Mouse (Mus musculus): Measurements from ENCODE around the gene Stoml1. TPM values are rescaled to one million over a fixed set of nuclear protein-coding genes. Genes with fewer than 3 reads are reported as not detected.
A peak's percentile ranks its signal among the peaks of the same experiment; 100 is the strongest.

The Stoml1 gene
- total RNA-seq (2015; ENCODE audit: low replicate concordance) (5.0 TPM in 1 of 2 replicates, not detected in the other), total RNA-seq (2017; ENCODE audit: low replicate concordance) (1.9 and 3.2 TPM in 2 replicates)

- ATAC-seq (replicated peaks; ENCODE audit: low FRiP score, poor library complexity, severe bottlenecking), result peak; percentile 91
Observed at GRCm38 (mm10) chr9:58253033-58253804, at the start of gene Stoml1. Stoml1 (plus strand) TSS chr9:58253164.

GRCm38 (mm10) chr9:58203516-58204447 lies 49.2 kb upstream of the Stoml1 start, which contains the start of the genes Islr and Islr2:
Islr (minus strand) TSS chr9:58204306.
Islr2 (minus strand) TSS chr9:58204319.
- ATAC-seq (replicated peaks; ENCODE audit: low FRiP score, poor library complexity, severe bottlenecking), result peak; percentile 86

DNA sequence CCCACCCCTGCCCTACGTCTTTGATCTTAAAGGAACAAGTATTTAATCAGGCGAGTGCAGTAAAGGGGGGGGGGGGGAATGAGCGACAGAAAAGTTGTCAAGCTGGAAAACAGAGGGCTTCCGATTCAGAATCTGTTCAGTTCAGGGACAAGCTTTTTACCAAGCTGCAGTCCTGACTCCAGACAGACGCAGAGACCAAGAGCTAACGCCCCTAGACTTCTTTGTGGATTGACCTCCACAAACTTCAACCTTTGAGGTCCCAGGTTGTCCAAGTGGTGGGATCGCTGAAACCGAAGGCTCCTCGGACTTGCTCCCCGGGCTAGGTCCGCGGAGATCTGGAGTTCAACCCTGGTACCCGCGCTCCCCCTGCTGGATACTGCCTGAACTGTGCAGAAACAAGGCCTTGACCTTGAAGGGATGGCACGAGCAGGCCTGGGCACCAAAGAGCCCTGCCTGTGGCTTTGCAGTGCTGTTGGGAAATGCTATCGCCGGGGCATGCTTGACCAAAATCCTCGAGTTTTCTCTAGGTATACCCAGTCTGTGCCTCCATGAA lies 48.4 kb upstream of the Stoml1 start:
- ATAC-seq (replicated peaks; ENCODE audit: low FRiP score, poor library complexity, severe bottlenecking), result peak; percentile 93

GRCm38 (mm10) chr9:58206013-58206412 lies 47.0 kb upstream of the Stoml1 start:
- ATAC-seq (replicated peaks; ENCODE audit: low FRiP score, poor library complexity, severe bottlenecking), result no peak

DNA sequence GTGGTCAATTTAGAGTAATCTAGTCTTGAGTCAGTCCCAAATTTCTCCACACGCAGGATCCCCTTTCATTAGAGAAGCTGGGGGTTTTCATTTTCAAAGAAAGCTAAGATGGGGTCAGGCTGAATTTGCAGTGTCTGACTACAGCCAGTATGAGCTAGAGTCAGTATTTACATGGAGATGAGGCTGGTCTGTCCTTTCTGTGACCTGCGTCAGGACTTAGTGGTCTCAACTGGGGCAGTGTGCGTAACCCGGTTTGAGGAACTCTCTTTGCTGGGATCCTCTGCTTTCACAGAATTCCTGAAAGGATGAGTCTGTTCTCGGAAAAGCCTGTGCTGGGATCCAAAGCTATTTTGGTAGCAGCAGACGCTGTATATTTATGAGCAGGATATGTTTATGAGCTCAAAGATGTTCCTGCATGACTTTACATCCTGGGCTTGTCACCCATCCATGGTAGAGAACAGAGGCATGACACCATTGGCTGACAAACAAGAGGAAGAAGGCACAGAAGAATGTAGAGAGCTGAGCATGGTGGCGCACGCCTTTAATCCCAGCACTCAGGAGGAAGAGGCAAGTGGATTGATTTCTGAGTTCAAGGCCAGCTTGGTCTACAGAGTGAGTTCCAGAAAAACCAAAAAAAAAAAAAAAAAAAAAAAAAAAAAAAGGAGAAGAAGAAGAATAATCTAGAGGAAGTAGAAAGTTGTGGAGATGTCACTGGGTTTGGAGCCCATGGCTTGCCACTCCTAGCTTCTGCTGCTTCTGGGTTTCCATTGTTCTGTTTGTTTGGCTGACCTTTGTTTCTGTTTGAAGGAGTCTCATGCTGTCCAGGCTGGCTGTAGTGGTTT lies 43.3 kb upstream of the Stoml1 start:
- ATAC-seq (replicated peaks; ENCODE audit: low FRiP score, poor library complexity, severe bottlenecking), result no peak

GRCm38 (mm10) chr9:58210304-58210627 lies 42.7 kb upstream of the Stoml1 start:
- ATAC-seq (replicated peaks; ENCODE audit: low FRiP score, poor library complexity, severe bottlenecking), result no peak

- peak; percentile 52 for ATAC-seq (replicated peaks; ENCODE audit: low FRiP score, poor library complexity, severe bottlenecking)
Observed at GRCm38 (mm10) chr9:58213377-58213776, 39.6 kb upstream of the Stoml1 start.

DNA sequence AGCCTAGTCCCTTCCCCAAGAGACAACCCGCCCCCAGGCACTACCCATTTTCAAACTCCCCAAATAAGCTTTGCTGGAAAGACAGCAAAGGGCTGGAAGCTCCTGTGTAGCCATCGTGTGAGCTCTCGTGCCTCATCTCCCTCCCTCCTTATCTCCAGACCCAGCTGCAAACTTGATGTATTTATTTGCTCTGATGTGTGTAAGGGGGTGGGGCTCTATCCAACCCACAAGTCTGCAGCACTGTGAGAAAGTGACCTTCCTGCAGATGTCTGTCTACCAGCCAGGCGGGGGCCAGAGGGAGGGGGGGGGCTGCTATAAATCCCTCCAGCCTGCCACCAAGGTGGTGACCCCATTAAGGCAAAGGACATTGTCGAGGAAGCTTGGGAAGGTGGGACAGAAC lies 39.1 kb upstream of the Stoml1 start:
- ATAC-seq (replicated peaks; ENCODE audit: low FRiP score, poor library complexity, severe bottlenecking), result peak; percentile 90

GRCm38 (mm10) chr9:58214519-58215180 lies 38.3 kb upstream of the Stoml1 start:
- peak; percentile 72 for ATAC-seq (replicated peaks; ENCODE audit: low FRiP score, poor library complexity, severe bottlenecking)

DNA sequence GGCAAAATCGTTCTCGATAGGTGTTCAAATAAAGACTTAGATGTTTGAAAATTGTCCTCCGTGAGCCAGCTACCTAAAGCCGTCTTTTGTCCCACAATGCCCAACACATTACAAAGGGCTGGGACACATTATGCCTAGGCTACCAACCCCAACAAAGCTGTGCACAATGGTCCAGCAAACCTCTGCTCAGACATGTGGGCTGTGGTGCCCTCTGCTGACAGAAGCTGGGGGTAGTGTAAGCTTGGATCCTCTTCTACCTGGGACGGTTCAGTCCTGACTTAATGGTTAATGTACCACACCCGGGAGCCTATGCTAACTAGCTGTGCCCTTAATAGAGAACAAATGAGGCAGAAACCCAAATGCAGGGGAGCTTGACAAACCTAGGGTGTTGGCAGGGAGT lies 36.6 kb upstream of the Stoml1 start:
- ATAC-seq (replicated peaks; ENCODE audit: low FRiP score, poor library complexity, severe bottlenecking), result no peak

GRCm38 (mm10) chr9:58218539-58218938 lies 34.4 kb upstream of the Stoml1 start:
- no peak for ATAC-seq (replicated peaks; ENCODE audit: low FRiP score, poor library complexity, severe bottlenecking)

- peak; percentile 54 for ATAC-seq (replicated peaks; ENCODE audit: low FRiP score, poor library complexity, severe bottlenecking)
Observed at GRCm38 (mm10) chr9:58220218-58220903, 32.6 kb upstream of the Stoml1 start.

DNA sequence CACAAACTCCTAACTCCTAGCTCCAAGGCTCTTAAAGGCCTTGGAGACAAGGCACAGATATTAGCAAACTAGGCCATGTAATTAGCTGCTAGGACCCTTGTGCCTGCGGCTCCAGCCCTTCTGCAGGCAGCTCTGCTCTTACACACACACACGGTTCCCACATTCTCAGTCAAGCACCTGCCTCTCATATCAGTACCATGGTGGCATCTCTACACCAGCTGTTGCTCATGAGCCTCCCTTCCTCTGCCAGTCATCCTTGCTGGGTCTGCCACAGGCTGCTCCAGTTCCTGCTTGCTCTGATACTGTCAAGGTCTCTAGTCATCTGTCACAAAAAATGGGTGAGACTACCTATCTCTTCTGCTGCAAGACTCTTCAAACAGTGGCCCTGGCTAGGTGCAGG lies 28.6 kb upstream of the Stoml1 start:
- ATAC-seq (replicated peaks; ENCODE audit: low FRiP score, poor library complexity, severe bottlenecking), result no peak

GRCm38 (mm10) chr9:58225915-58226913 lies 26.8 kb upstream of the Stoml1 start:
- peak; percentile 68 for ATAC-seq (replicated peaks; ENCODE audit: low FRiP score, poor library complexity, severe bottlenecking)

DNA sequence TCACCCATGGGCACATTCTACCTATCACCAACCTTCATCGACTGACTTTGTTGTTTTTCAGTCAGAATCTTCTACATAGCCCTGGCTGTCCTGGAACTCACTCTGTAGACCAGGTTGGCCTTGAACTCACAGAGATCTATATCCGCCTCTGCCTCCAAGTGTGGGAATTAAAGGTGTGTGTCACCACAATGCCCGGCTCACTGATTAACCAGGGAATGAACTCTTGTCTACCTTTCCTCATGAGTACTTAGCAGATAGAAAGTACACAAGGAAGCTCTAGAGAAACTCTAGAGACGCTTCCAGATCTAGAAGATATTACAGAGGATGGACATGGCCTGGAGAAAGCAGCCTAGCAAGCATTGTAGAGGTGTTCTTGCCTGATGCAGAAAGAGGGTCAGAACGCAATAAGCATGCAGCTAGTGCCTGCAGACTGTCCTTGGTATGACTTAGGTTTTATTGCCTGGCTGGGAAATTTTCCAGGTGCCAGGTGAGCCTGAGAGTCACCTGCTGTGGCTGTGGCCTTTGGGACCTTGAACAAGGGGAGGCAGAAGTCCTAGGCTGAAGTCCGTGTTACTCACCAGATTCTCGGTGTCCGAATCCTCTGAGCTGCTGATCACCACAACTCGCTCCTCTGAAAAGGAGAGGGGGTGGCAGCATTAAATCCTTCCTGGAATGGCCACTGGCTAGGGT lies 24.0 kb upstream of the Stoml1 start:
- ATAC-seq (replicated peaks; ENCODE audit: low FRiP score, poor library complexity, severe bottlenecking), result no peak

- ATAC-seq (replicated peaks; ENCODE audit: low FRiP score, poor library complexity, severe bottlenecking), result no peak
Observed at GRCm38 (mm10) chr9:58231746-58232145, 21.2 kb upstream of the Stoml1 start.

DNA sequence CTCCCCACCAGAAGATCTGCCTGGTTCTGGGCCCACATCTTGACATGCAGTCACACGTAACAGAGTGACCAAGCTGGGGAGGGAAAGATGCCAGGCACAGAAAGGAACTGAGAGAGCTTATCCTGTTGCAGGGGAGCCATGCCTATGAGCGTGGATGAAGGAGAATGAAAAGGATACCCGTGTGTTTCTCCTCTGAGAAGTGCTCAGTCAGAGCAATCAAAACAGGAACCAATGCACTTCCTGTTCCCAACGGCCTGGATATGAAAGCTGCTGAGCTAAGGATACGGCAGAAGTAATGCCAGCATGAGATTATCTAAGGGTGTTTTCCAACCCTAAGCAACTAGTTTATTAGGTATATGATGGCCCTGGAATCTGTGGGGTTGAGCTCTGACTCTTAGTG lies 20.6 kb upstream of the Stoml1 start:
- ATAC-seq (replicated peaks; ENCODE audit: low FRiP score, poor library complexity, severe bottlenecking), result no peak
